Mouse (Mus musculus) lung, embryonic 16.5 days (tissue): Measurements from ENCODE around the gene Bcas3. TPM values are rescaled to one million over a fixed set of nuclear protein-coding genes. Genes with fewer than 3 reads are reported as not detected.
"Not testable (repeated sequence)": the region's sequence is repeated elsewhere in the genome, so short reads cannot be mapped to it uniquely, and the experiment has no call there.

Experiments
- ATAC-seq: fragments of 200-750 bp; cut with Nextera tagmentation; 2 replicates; pipeline ENCODE4 v1.8.0; 2017; ENCODE audit warnings: low read depth, mild to moderate bottlenecking, moderate library complexity
- H3K27ac ChIP-seq: fragments of 300-500 bp; sonication (generic); 2 replicates; pipeline ENCODE4 v1.5.1; 2014; ENCODE audit warnings: mild to moderate bottlenecking, control low read depth, low read length
- H3K27me3 ChIP-seq: fragments of 300-500 bp; sonication (generic); 2 replicates; pipeline ENCODE4 v1.6.1; 2014; ENCODE audit warnings: low read depth, low read length, mixed read lengths; ENCODE audit not compliant: control insufficient read depth, insufficient read depth
- H3K36me3 ChIP-seq: fragments of 300-500 bp; sonication (generic); 2 replicates; pipeline ENCODE4 v1.6.1; 2014; ENCODE audit warnings: low read length; ENCODE audit not compliant: control insufficient read depth, insufficient read depth
- H3K4me1 ChIP-seq: fragments of 300-500 bp; sonication (generic); replicated peaks from 2 replicates; pipeline ENCODE4 v1.6.1; 2014; ENCODE audit warnings: low read length, mixed read lengths; ENCODE audit not compliant: control insufficient read depth, insufficient read depth
- H3K4me2 ChIP-seq: fragments of 300-500 bp; sonication (generic); 2 replicates; pipeline ENCODE4 v1.6.1; 2014; ENCODE audit warnings: low read depth, low read length, control low read depth
- H3K4me3 ChIP-seq: fragments of 300-500 bp; sonication (generic); 2 replicates; pipeline ENCODE4 v1.5.1; 2014; ENCODE audit warnings: mild to moderate bottlenecking, low read length, control low read depth
- H3K9ac ChIP-seq: fragments of 300-500 bp; sonication (generic); 2 replicates; pipeline ENCODE4 v1.6.1; 2014; ENCODE audit warnings: low read length, control low read depth
- H3K9me3 ChIP-seq: fragments of 300-500 bp; sonication (generic); 2 replicates; pipeline ENCODE4 v1.6.1; 2016; ENCODE audit warnings: low read length; ENCODE audit not compliant: control insufficient read depth
- WGBS: fragments of 180-500 bp; shearing (Covaris S2); extraction: QIAGEN DNeasy Blood & Tissue Kit; methylation state at CpG from one replicate; pipeline ENCODE4 v1.1.7; 2014; 5-methylcytosine and 5-hydroxymethylcytosine counted together
- polyA plus RNA-seq: library from polyadenylated mRNA; unstranded; fragments of >200 nt; fragmentation: Nextera tagmentation; extraction: Ambion mirVana; gene quantifications from 2 replicates; pipeline ENCODE4 v1.2.1, GENCODE M21; 2015

The Bcas3 gene
- polyA plus RNA-seq, 1 experiment from 2014 or later: 38.4 TPM

GRCm38 (mm10) chr11:85710155-85710554 lies 357.2 kb downstream of the Bcas3 start:
- H3K9me3 ChIP-seq: no peaks in the 10 kb centered on the region
- H3K27me3 ChIP-seq: no peaks in the 10 kb centered on the region
- H3K4me1 ChIP-seq: peaks cover 27% of the 10 kb centered on the region
- no peak overlapping the region for H3K9ac ChIP-seq
- H3K36me3 ChIP-seq: peaks cover 4% of the 10 kb centered on the region
- H3K4me3 ChIP-seq: no peak overlapping the region
- WGBS: 65% methylated on average over 7 of the region's 7 CpGs
- no peak for ATAC-seq
- H3K4me2 ChIP-seq: no peak overlapping the region
- H3K27ac ChIP-seq: peak overlapping the region; percentile 39

- peak overlapping the region; percentile 83 for H3K27ac ChIP-seq
- H3K4me2 ChIP-seq: no peak overlapping the region
- peaks cover 31% of the 10 kb centered on the region for H3K4me1 ChIP-seq
- no peak for ATAC-seq
- 81% methylated on average over 8 of the region's 8 CpGs for WGBS
- no peaks in the 10 kb centered on the region for H3K27me3 ChIP-seq
- H3K36me3 ChIP-seq: no peaks in the 10 kb centered on the region
- no peak overlapping the region for H3K9ac ChIP-seq
- H3K4me3 ChIP-seq: no peak overlapping the region
- no peaks in the 10 kb centered on the region for H3K9me3 ChIP-seq
Measured at GRCm38 (mm10) chr11:85712026-85712804, 359.2 kb downstream of the Bcas3 start.

- H3K4me1 ChIP-seq: peaks cover 31% of the 10 kb centered on the region
- H3K36me3 ChIP-seq: no peaks in the 10 kb centered on the region
- no peaks in the 10 kb centered on the region for H3K27me3 ChIP-seq
- peak; percentile 96 for ATAC-seq
- peak overlapping the region; percentile 23 for H3K4me2 ChIP-seq
- no peaks in the 10 kb centered on the region for H3K9me3 ChIP-seq
- peak overlapping the region; percentile 96 for H3K27ac ChIP-seq
- no peak overlapping the region for H3K9ac ChIP-seq
- 26% methylated on average over 19 of the region's 19 CpGs for WGBS
- no peak overlapping the region for H3K4me3 ChIP-seq
Measured at GRCm38 (mm10) chr11:85712860-85713813, 360.2 kb downstream of the Bcas3 start.

DNA sequence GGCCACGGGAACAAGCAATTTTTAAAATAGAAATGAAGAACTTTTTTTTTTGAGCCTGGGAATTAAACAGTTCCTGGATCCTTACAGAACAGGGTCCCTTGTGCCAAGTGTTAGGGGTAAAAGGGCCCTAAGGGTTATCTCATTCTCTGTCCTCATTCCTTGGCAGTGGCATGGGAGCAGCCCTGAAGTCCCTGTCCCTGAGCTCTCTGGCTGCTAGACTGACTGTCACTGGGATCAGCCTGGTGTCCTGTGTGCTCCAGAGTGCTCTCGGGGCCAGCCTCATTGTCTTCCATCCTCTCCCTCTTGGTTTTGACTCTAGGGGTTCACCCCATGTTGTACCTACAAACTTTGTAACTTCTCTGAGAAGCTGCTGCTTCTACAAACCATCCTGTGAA lies 360.8 kb downstream of the Bcas3 start:
- no peaks in the 10 kb centered on the region for H3K36me3 ChIP-seq
- peak; percentile 53 for ATAC-seq
- WGBS: 12% methylated on average over 2 of the region's 2 CpGs
- H3K4me1 ChIP-seq: peaks cover 31% of the 10 kb centered on the region
- peak overlapping the region; percentile 23 for H3K4me2 ChIP-seq
- peak overlapping the region; percentile 44; the same call in 1 of the 2 replicates for H3K9ac ChIP-seq
- H3K9me3 ChIP-seq: no peaks in the 10 kb centered on the region
- H3K27ac ChIP-seq: peak overlapping the region; percentile 96
- H3K4me3 ChIP-seq: no peak overlapping the region
- no peaks in the 10 kb centered on the region for H3K27me3 ChIP-seq

- peak overlapping the region; percentile 32; the same call in 1 of the 2 replicates for H3K9ac ChIP-seq
- H3K27me3 ChIP-seq: no peaks in the 10 kb centered on the region
- H3K36me3 ChIP-seq: no peaks in the 10 kb centered on the region
- no peaks in the 10 kb centered on the region for H3K9me3 ChIP-seq
- H3K4me3 ChIP-seq: no peak overlapping the region
- WGBS: 34% methylated on average over 7 of the region's 7 CpGs
- H3K27ac ChIP-seq: peak overlapping the region; percentile 96
- H3K4me2 ChIP-seq: no peak overlapping the region
- ATAC-seq: no peak
- peaks cover 34% of the 10 kb centered on the region for H3K4me1 ChIP-seq
Measured at GRCm38 (mm10) chr11:85714312-85714931, 361.5 kb downstream of the Bcas3 start.

DNA sequence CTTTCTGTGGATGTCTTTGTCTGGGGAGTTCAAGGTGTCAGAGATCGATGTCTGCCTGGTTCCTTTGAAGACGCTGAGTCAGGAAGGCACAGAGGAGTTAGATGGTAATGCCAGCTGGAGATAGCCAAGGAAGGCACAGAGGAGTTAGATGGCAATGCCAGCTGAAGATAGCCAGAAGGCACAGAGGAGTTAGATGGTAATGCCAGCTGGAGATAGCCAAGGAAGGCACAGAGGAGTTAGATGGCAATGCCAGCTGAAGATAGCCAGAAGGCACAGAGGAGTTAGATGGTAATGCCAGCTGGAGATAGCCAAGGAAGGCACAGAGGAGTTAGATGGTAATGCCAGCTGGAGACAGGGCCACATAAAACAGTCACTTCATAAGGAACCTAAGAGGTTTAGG lies 363.8 kb downstream of the Bcas3 start:
- H3K36me3 ChIP-seq, H3K9me3 ChIP-seq, H3K9ac ChIP-seq, H3K27me3 ChIP-seq, ATAC-seq, H3K4me3 ChIP-seq, H3K4me2 ChIP-seq: not testable (repeated sequence)
- 78% methylated on average over 2 of the region's 2 CpGs for WGBS
- H3K27ac ChIP-seq: peak overlapping the region; percentile 48
- H3K4me1 ChIP-seq: peaks cover 34% of the 10 kb centered on the region

DNA sequence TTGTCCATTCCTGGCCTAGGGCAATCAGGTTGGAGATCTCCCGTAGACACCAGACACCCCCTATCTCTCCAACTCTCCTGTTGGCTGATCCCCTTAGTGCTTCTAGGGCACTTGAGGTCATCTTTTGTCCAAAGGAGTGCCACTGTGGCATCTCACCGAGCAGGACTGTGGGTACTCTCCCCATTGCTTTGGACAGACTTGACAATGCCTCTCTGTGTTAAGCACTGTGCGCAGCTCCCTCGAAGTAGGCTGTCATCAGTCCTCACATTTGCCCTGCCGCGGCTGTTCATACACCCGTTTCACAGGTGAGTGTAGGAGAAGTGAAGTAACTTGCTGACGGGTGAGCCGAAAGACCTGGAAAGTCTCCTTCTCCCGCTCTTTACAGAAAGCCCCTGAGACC lies 366.1 kb downstream of the Bcas3 start:
- peak overlapping the region; percentile 31 for H3K4me2 ChIP-seq
- H3K9me3 ChIP-seq: no peaks in the 10 kb centered on the region
- H3K36me3 ChIP-seq: no peaks in the 10 kb centered on the region
- peak overlapping the region; percentile 98 for H3K27ac ChIP-seq
- no peak for ATAC-seq
- 47% methylated on average over 10 of the region's 10 CpGs for WGBS
- no peaks in the 10 kb centered on the region for H3K27me3 ChIP-seq
- peaks cover 24% of the 10 kb centered on the region for H3K4me1 ChIP-seq
- peak overlapping the region; percentile 63 for H3K9ac ChIP-seq
- H3K4me3 ChIP-seq: peak overlapping the region; percentile 20

DNA sequence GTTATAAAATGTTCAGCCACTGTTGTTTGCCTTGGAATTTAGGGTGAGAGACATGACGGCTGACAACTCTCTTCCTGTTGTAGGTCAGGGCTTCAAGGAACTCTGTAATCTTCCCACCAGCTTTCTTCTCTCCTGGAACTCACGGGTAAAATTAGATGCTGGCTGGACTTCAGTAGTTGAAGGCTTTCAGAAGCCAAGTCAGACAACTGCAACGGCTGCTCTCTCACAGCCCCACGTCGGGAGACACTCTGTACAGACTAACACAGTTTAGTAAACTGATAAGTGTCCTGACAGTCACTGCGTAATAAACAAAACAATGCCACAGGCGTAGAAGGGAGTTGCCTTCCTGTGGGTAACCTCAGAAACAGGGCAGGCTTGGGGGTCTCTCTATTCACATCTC lies 366.8 kb downstream of the Bcas3 start:
- peak; percentile 91 for ATAC-seq
- Histone ChIP-seq H3K9me3 (no peaks in the 10 kb centered on the region), H3K4me3 (peak overlapping the region; percentile 20), H3K27ac (peak overlapping the region; percentile 98), H3K27me3 (no peaks in the 10 kb centered on the region), H3K36me3 (no peaks in the 10 kb centered on the region), H3K9ac (no peak overlapping the region), H3K4me1 (peaks cover 17% of the 10 kb centered on the region), H3K4me2 (peak overlapping the region; percentile 31)
- WGBS: 31% methylated on average over 7 of the region's 7 CpGs
